Mouse (Mus musculus) NIH3T3 (cell line): ENCODE measurements around the gene Kdm5b.

Experiments used
- DNase-seq: peaks from one replicate; pipeline ENCODE4 v3.0.0-alpha.2; 2012; ENCODE audit warnings: low read depth

Kdm5b gene

GRCm38 (mm10) chr1:134647591-134647990 is 87.6 kb downstream of the Kdm5b start:
- DNase-seq = no peak

GRCm38 (mm10) chr1:134650816-134651215 is 90.8 kb downstream of the Kdm5b start:
- DNase-seq = no peak

GRCm38 (mm10) chr1:134651268-134651850 is 91.4 kb downstream of the Kdm5b start:
- no peak for DNase-seq

- DNase-seq = peak; percentile 54
Measured at GRCm38 (mm10) chr1:134651851-134652398, 92.0 kb downstream of the Kdm5b start.

GRCm38 (mm10) chr1:134653603-134654257 is 93.8 kb downstream of the Kdm5b start:
- no peak for DNase-seq

GRCm38 (mm10) chr1:134658841-134659240 is 98.9 kb downstream of the Kdm5b start:
- no peak for DNase-seq

- DNase-seq = no peak
Measured at GRCm38 (mm10) chr1:134660163-134660562, 100.2 kb downstream of the Kdm5b start.

- DNase-seq = no peak
Measured at GRCm38 (mm10) chr1:134671234-134672070, 111.5 kb downstream of the Kdm5b start.

GRCm38 (mm10) chr1:134674312-134674711 is 114.3 kb downstream of the Kdm5b start:
- DNase-seq = no peak

GRCm38 (mm10) chr1:134679445-134679844 is 119.5 kb downstream of the Kdm5b start:
- no peak for DNase-seq

- no peak for DNase-seq
Measured at GRCm38 (mm10) chr1:134680617-134681016, 120.6 kb downstream of the Kdm5b start.

- DNase-seq = no peak
Measured at GRCm38 (mm10) chr1:134682460-134682859, 122.5 kb downstream of the Kdm5b start.
